Mouse (Mus musculus): ENCODE data around the gene Srek1.

Gene Srek1

GRCm38 (mm10) chr13:103726872-103727271 is 47.5 kb downstream of the Srek1 start:
- DNase-seq (ENCODE audit: low spot score in 2 of 2), result no peak

- no peak for DNase-seq (ENCODE audit: low spot score in 2 of 2)
Observed at GRCm38 (mm10) chr13:103711406-103712025, 62.9 kb downstream of the Srek1 start.

GRCm38 (mm10) chr13:103710359-103710781 is 64.0 kb downstream of the Srek1 start:
- peak; percentile 14 to 66 for DNase-seq (ENCODE audit: low spot score in 2 of 2)

- no peak for DNase-seq (ENCODE audit: low spot score in 2 of 2)
Observed at GRCm38 (mm10) chr13:103705436-103705978, 68.9 kb downstream of the Srek1 start.

- DNase-seq (ENCODE audit: low spot score in 2 of 2), result no peak
Observed at GRCm38 (mm10) chr13:103703833-103704232, 70.6 kb downstream of the Srek1 start.

GRCm38 (mm10) chr13:103703386-103703785 is 71.0 kb downstream of the Srek1 start:
- DNase-seq (ENCODE audit: low spot score in 2 of 2), result peak in 1 of 2 experiments; percentile 68

GRCm38 (mm10) chr13:103702266-103702665 is 72.1 kb downstream of the Srek1 start:
- no peak for DNase-seq (ENCODE audit: low spot score in 2 of 2)

- no peak for DNase-seq (ENCODE audit: low spot score in 2 of 2)
Observed at GRCm38 (mm10) chr13:103700752-103701151, 73.7 kb downstream of the Srek1 start.

GRCm38 (mm10) chr13:103697993-103698392 is 76.4 kb downstream of the Srek1 start:
- no peak for DNase-seq (ENCODE audit: low spot score in 2 of 2)

- DNase-seq (ENCODE audit: low spot score in 2 of 2), result peak in 1 of 2 experiments; percentile 20
Observed at GRCm38 (mm10) chr13:103696164-103696563, 78.2 kb downstream of the Srek1 start.

GRCm38 (mm10) chr13:103695456-103695855 is 79.0 kb downstream of the Srek1 start:
- no peak for DNase-seq (ENCODE audit: low spot score in 2 of 2)
